Mouse (Mus musculus): ENCODE results near the gene Obscn.

Gene Obscn

GRCm38 (mm10) chr11:59138537-59139486 is 2.6 kb upstream of the Obscn start:
- DNase-seq, result no peak

GRCm38 (mm10) chr11:59136994-59137706 is 948 bp upstream of the Obscn start:
- no peak for DNase-seq

- no peak for DNase-seq
These were observed 966 bp downstream of the Obscn start for GRCm38 (mm10) chr11:59135051-59135820.

GRCm38 (mm10) chr11:59134373-59134997 is 1.7 kb downstream of the Obscn start:
- DNase-seq, result no peak

GRCm38 (mm10) chr11:59132065-59132464 is 4.1 kb downstream of the Obscn start:
- no peak for DNase-seq

GRCm38 (mm10) chr11:59131348-59131919 is 4.8 kb downstream of the Obscn start:
- no peak for DNase-seq

GRCm38 (mm10) chr11:59130782-59131181 is 5.4 kb downstream of the Obscn start:
- DNase-seq, result no peak

GRCm38 (mm10) chr11:59105945-59106344 is 30.3 kb downstream of the Obscn start:
- DNase-seq, result no peak

- DNase-seq, result no peak
These were observed 33.9 kb downstream of the Obscn start for GRCm38 (mm10) chr11:59102324-59102723.

- DNase-seq, result no peak
These were observed 37.9 kb downstream of the Obscn start for GRCm38 (mm10) chr11:59098339-59098738.

GRCm38 (mm10) chr11:59097770-59098169 is 38.4 kb downstream of the Obscn start:
- no peak for DNase-seq

GRCm38 (mm10) chr11:59094213-59094612 is 42.0 kb downstream of the Obscn start:
- DNase-seq, result no peak

GRCm38 (mm10) chr11:59087581-59087980 is 48.6 kb downstream of the Obscn start:
- no peak for DNase-seq

- no peak for DNase-seq
These were observed 51.0 kb downstream of the Obscn start for GRCm38 (mm10) chr11:59085200-59085599.

- no peak for DNase-seq
These were observed 53.1 kb downstream of the Obscn start for GRCm38 (mm10) chr11:59083125-59083524.

GRCm38 (mm10) chr11:59078311-59078710 is 57.9 kb downstream of the Obscn start:
- no peak for DNase-seq

GRCm38 (mm10) chr11:59070321-59070720 is 65.9 kb downstream of the Obscn start:
- DNase-seq, result peak; percentile 61

- no peak for DNase-seq
These were observed 67.3 kb downstream of the Obscn start for GRCm38 (mm10) chr11:59068922-59069321.

- peak; percentile 48 for DNase-seq
These were observed 67.8 kb downstream of the Obscn start for GRCm38 (mm10) chr11:59068433-59068832.

- no peak for DNase-seq
These were observed 68.3 kb downstream of the Obscn start for GRCm38 (mm10) chr11:59067921-59068320.

- no peak for DNase-seq
These were observed 78.2 kb downstream of the Obscn start for GRCm38 (mm10) chr11:59058025-59058424.

- no peak for DNase-seq
These were observed 85.2 kb downstream of the Obscn start for GRCm38 (mm10) chr11:59051031-59051430.

All from layer of hippocampus, adult 9-11 months (tissue).